Comparison of ENCODE assay signal across 8 mouse cellular contexts in the genomic region with DNA sequence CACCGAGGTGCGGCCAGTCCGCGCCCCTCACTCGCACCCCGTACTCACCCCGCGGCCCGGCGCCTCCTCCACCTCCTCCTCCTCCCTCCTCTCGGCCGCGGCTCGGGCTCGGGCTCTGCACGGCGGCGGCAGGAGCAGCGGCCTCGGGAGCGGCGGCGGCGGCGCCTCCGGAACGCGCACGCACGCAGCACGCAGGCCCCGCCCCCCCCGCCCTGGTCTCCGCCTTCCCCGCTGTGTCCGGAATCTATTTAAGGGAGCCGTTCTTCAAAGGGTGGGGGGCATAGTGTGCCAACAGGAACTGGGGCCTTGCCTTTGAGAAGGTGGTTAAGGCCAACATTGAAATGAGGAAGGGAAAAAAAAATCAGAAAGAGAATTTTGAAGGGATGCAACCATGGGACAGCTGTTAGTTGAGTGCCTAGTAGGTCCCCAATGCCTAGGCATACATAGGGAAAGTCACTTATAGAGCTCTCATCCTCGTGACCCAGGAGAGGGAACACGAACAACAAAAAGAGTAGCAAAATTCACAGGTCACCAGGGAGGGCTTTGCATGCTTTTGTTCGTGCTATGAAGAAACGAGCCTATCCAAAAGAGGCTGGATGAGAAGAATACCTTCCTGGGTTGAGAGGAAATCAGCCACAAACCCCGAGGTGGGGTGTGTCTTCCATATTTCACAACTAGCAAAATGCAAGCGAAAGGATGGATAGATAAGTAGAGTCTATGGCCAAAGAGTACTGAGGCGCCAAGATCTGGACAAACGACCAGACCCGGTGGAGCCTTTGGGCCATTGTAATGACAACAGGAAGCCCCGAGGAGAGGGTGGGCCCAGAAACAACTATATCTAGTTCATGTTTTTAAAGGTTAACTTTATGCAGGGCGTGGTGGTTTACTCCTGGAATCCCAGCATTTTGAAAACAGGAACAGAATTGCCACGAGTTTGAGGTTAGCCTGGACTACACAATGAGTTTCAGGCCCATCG. TPM values are rescaled to one million over a fixed set of nuclear protein-coding genes. Genes with fewer than 3 reads are reported as not detected.
DNase-seq lines count a peak whose midpoint lies in the region; ATAC-seq lines count a peak whose summit lies in the region.

Gene Rap1a, minus strand, starts transcription at position 146 of the 976 bp plus-strand sequence.

- H3K27me3 ChIP-seq in hindbrain, embryonic 11.5 days (ENCODE audit: control insufficient read depth, insufficient read depth, low read length): no peaks in the 10 kb centered on the region

- peak within 1 kb of the TSS; percentile 82 for H3K27ac ChIP-seq in hindbrain, embryonic 11.5 days (ENCODE audit: low read depth, low read length)

- WGBS in hindbrain, embryonic 11.5 days: 47% methylated on average over 19 of the region's 50 CpGs

- no peaks in the 10 kb centered on the region for H3K36me3 ChIP-seq in hindbrain, embryonic 11.5 days (ENCODE audit: control insufficient read depth, insufficient read depth, low read length)

- ATAC-seq in hindbrain, embryonic 11.5 days (ENCODE audit: low FRiP score): peak; percentile 96

- DNase-seq in MN1 (ENCODE audit: low spot score): peak; percentile 78
- peak; percentile 80 for DNase-seq in cerebellum, adult 9-11 months
- DNase-seq in frontal cortex, postnatal 10 days (ENCODE audit: low spot score in 2 of 2): peak; percentile 56 to 75
- peak; percentile 90 for DNase-seq in hindbrain, embryonic 11.5 days (ENCODE audit: low spot score)
- DNase-seq in layer of hippocampus, postnatal 14 days (ENCODE audit: low spot score in 2 of 2): peak; percentile 65
- DNase-seq in lung, postnatal 14 days: peak; percentile 75
- peak; percentile 53 for DNase-seq in retina, adult 2 months (ENCODE audit: low read depth, low spot score)
- peak; percentile 79 for DNase-seq in thymus, postnatal 25 days

- H3K9me3 ChIP-seq in hindbrain, embryonic 11.5 days (ENCODE audit: control insufficient read depth, low read length): no peaks in the 10 kb centered on the region

- peak within 1 kb of the TSS; percentile 57 for H3K4me2 ChIP-seq in hindbrain, embryonic 11.5 days (replicated peaks; ENCODE audit: low read depth, low read length)

- H3K9ac ChIP-seq in hindbrain, embryonic 11.5 days (ENCODE audit: low read depth, low read length): peak within 1 kb of the TSS; percentile 86

- no peaks in the 10 kb centered on the region for H3K4me1 ChIP-seq in hindbrain, embryonic 11.5 days (replicated peaks; ENCODE audit: control insufficient read depth, insufficient read depth, low read length)

- H3K4me3 ChIP-seq in hindbrain, embryonic 11.5 days (ENCODE audit: low read depth, low read length): peak within 1 kb of the TSS; percentile 84

RNA-seq across cellular contexts. Expression of gene Rap1a, which starts in this region (rescaled TPM):
- polyA plus RNA-seq in hindbrain, embryonic 11.5 days (2014; fragmentation: Nextera tagmentation; extraction: Ambion mirVana): 80.3 and 83.7 TPM in 2 replicates
- 100 to 1,000 TPM; 125 to 130 TPM for total RNA-seq in layer of hippocampus, postnatal 14 days (2021)

Comparison
In these comparisons a context has a peak if more than half of its experiments do, and no peak if none do; other contexts are left out.
1. Peak in every context shown above with its lines: DNase-seq, ATAC-seq, H3K4me3 ChIP-seq and H3K27ac ChIP-seq.